Mouse (Mus musculus): ENCODE measurements around the gene Kidins220. TPM values are rescaled to one million over a fixed set of nuclear protein-coding genes. Genes with fewer than 3 reads are reported as not detected.

Gene Kidins220
- 38.2 and 41.5 TPM in 2 replicates for polyA plus RNA-seq (2014; fragmentation: Nextera tagmentation; extraction: Ambion mirVana)

DNA sequence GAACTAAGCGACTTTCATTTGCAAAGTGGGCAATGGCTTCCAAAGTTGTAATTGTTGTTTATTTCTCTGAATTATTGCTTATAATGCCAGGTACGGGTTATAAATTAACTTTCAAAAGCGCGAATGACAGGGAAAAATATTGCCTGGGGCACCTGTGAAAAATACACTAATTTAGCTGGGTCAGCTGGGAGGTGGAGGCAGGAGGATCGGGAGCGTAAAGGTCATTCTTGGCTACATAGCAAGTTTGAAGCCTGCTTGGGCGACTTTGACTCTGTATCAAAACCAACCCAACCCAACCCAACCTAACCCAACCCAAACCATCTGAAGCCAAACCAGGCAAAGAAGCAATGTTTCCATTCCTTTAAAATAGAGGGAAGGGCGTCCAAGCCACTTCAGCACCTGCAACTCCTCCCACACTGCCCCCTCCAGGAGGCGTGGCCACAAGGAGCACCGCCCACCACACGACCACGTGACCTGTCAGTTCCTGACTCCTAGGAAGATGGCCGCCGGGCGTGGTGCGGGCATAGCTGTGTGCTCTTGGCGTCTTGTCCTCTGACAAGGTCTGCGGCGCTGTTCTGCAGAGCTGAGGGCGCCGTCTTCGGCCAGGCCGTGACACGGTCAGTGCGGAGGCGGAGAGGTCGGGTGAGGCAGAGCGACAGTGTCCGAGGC is at the start of gene Kidins220:
Gene Kidins220 (plus strand): TSS at position 480 of the 669 bp plus-strand sequence.
- peak within 1 kb of the TSS; percentile 49 for H3K4me2 ChIP-seq (replicated peaks; ENCODE audit: low read depth, low read length)
- peak within 1 kb of the TSS; percentile 57 for H3K9ac ChIP-seq (replicated peaks; ENCODE audit: low read depth, low read length)
- no peaks in the 10 kb centered on the region for H3K4me1 ChIP-seq (ENCODE audit: control insufficient read depth, insufficient read depth, low read length)
- H3K27ac ChIP-seq (ENCODE audit: low read length): peak within 1 kb of the TSS; percentile 85
- H3K9me3 ChIP-seq (ENCODE audit: control insufficient read depth, low read depth, low read length): no peaks in the 10 kb centered on the region
- WGBS: 14% methylated on average over 28 of the region's 29 CpGs
- H3K4me3 ChIP-seq (ENCODE audit: low read depth, low read length): peak within 1 kb of the TSS; percentile 78
- peak; percentile 92 for ATAC-seq (ENCODE audit: insufficient number of reproducible peaks, insufficient read depth, low FRiP score, low read depth)
- 0 out of 2 replicates have a peak, but pooled peaks cover 6% of the 10 kb centered on the region for H3K36me3 ChIP-seq (ENCODE audit: control insufficient read depth, insufficient read depth, low read length)
- H3K27me3 ChIP-seq (ENCODE audit: control insufficient read depth, insufficient read depth, low read length): no peaks in the 10 kb centered on the region

DNA sequence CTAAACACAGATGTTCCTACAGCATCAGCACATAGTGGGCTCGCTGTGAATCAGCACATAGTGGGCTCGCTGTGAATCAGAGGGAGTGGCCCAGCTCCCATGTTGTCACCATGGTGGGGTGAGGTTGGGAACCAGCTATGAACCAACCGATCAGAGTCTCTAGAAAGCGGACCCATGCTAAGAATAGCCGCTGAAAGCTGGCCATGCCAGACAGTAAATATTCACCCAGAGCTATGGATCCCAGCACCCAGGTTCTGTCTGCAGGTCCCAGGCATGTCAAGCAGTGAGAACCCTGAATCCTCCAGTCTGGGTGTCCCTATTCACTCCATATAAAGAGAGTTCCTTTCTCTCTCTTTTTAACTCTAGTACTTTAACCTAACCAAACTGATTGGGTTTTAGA is 49.4 kb upstream of the Kidins220 start:
- Histone ChIP-seq H3K27ac (ENCODE audit: low read length) (no peak overlapping the region), H3K9ac (replicated peaks; ENCODE audit: low read depth, low read length) (no peak overlapping the region), H3K4me3 (ENCODE audit: low read depth, low read length) (no peak overlapping the region), H3K27me3 (ENCODE audit: control insufficient read depth, insufficient read depth, low read length) (no peaks in the 10 kb centered on the region), H3K36me3 (ENCODE audit: control insufficient read depth, insufficient read depth, low read length) (no peaks in the 10 kb centered on the region; the same call in 1 of the 2 replicates), H3K9me3 (ENCODE audit: control insufficient read depth, low read depth, low read length) (no peaks in the 10 kb centered on the region), H3K4me2 (replicated peaks; ENCODE audit: low read depth, low read length) (no peak overlapping the region), H3K4me1 (ENCODE audit: control insufficient read depth, insufficient read depth, low read length) (0 out of 2 replicates have a peak, but pooled peaks cover 5% of the 10 kb centered on the region)
- no peak for ATAC-seq (ENCODE audit: insufficient number of reproducible peaks, insufficient read depth, low FRiP score, low read depth)
- 85% methylated on average over 5 of the region's 5 CpGs for WGBS

- WGBS: 36% methylated on average over 4 of the region's 4 CpGs
Observed at GRCm38 (mm10) chr12:24925684-24926083, 49.0 kb upstream of the Kidins220 start.

DNA sequence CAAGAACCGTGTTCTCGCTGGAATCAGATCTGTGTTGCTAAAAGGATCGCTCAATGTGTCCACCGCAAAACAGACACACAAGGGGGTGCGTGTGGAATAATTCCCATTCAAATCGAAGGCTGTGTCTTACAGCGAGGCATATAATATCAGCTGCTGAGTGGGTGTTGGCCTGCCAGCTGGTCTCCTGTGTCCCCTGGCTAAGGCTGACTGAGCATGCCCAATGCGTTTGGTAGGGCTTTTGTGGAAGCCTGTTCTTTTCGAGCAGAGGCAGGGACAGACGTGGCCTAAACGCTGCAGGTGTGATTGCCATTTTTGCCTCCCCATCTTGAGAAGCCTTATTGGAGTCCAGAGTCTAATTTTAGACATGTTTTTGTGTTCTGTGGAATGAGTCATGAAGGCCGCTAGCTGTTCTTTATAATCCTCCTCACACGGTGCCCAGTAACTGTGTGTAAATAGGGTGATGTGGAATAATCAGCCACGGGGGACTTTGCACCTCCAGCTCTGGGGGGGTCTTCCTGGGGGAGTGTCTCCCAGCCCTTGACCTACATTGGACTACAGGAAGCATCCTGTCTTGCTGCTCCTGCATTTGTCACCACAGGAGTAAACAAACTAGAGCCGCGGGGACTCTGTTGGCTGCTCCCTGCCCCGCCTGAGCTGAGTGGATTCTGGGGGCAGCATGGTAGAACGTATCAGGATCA is 46.5 kb upstream of the Kidins220 start:
- Histone ChIP-seq H3K4me2 (replicated peaks; ENCODE audit: low read depth, low read length) (no peak overlapping the region), H3K27me3 (ENCODE audit: control insufficient read depth, insufficient read depth, low read length) (no peaks in the 10 kb centered on the region), H3K36me3 (ENCODE audit: control insufficient read depth, insufficient read depth, low read length) (no peaks in the 10 kb centered on the region; the same call in 1 of the 2 replicates), H3K9me3 (ENCODE audit: control insufficient read depth, low read depth, low read length) (no peaks in the 10 kb centered on the region), H3K4me3 (ENCODE audit: low read depth, low read length) (no peak overlapping the region), H3K27ac (ENCODE audit: low read length) (no peak overlapping the region), H3K4me1 (ENCODE audit: control insufficient read depth, insufficient read depth, low read length) (0 out of 2 replicates have a peak, but pooled peaks cover 5% of the 10 kb centered on the region), H3K9ac (replicated peaks; ENCODE audit: low read depth, low read length) (no peak overlapping the region)
- no peak; the same call in 1 of the 2 replicates for ATAC-seq (ENCODE audit: insufficient number of reproducible peaks, insufficient read depth, low FRiP score, low read depth)
- 63% methylated on average over 18 of the region's 18 CpGs for WGBS

More at GRCm38 (mm10) chr12:24925684-24926083, 49.0 kb upstream of the Kidins220 start:
- Histone ChIP-seq H3K36me3 (ENCODE audit: control insufficient read depth, insufficient read depth, low read length) (no peaks in the 10 kb centered on the region; the same call in 1 of the 2 replicates), H3K27ac (ENCODE audit: low read length) (no peak overlapping the region), H3K4me3 (ENCODE audit: low read depth, low read length) (no peak overlapping the region), H3K4me2 (replicated peaks; ENCODE audit: low read depth, low read length) (no peak overlapping the region), H3K4me1 (ENCODE audit: control insufficient read depth, insufficient read depth, low read length) (0 out of 2 replicates have a peak, but pooled peaks cover 5% of the 10 kb centered on the region), H3K9me3 (ENCODE audit: control insufficient read depth, low read depth, low read length) (no peaks in the 10 kb centered on the region), H3K27me3 (ENCODE audit: control insufficient read depth, insufficient read depth, low read length) (no peaks in the 10 kb centered on the region), H3K9ac (replicated peaks; ENCODE audit: low read depth, low read length) (no peak overlapping the region)
- no peak for ATAC-seq (ENCODE audit: insufficient number of reproducible peaks, insufficient read depth, low FRiP score, low read depth)

DNA sequence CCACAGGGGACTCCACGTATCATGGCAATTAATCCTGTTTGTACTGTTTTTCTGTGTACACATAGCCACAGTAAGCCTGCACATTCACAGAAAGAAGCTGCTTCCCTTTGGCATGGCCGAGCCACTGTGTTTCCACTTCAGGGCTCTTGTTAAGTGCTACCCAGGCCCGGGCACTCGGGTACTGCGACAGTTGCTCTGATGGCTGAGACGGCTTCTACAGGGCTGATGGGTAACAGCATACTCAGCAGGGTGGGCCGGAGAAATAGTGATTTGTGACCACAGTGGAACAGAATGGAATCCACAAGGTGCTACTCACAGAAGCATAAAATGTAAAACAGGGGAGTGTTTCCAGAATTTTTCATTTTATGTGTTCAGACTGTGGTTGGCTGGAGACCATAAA is 45.7 kb upstream of the Kidins220 start:
- Histone ChIP-seq H3K4me2 (replicated peaks; ENCODE audit: low read depth, low read length) (no peak overlapping the region), H3K27ac (ENCODE audit: low read length) (no peak overlapping the region), H3K4me1 (ENCODE audit: control insufficient read depth, insufficient read depth, low read length) (0 out of 2 replicates have a peak, but pooled peaks cover 5% of the 10 kb centered on the region), H3K9me3 (ENCODE audit: control insufficient read depth, low read depth, low read length) (no peaks in the 10 kb centered on the region), H3K4me3 (ENCODE audit: low read depth, low read length) (no peak overlapping the region), H3K9ac (replicated peaks; ENCODE audit: low read depth, low read length) (no peak overlapping the region), H3K36me3 (ENCODE audit: control insufficient read depth, insufficient read depth, low read length) (no peaks in the 10 kb centered on the region; the same call in 1 of the 2 replicates), H3K27me3 (ENCODE audit: control insufficient read depth, insufficient read depth, low read length) (no peaks in the 10 kb centered on the region)
- 82% methylated on average over 7 of the region's 7 CpGs for WGBS
- ATAC-seq (ENCODE audit: insufficient number of reproducible peaks, insufficient read depth, low FRiP score, low read depth): no peak

GRCm38 (mm10) chr12:24930760-24931159 is 44.0 kb upstream of the Kidins220 start:
- H3K27ac ChIP-seq (ENCODE audit: low read length): no peak overlapping the region

DNA sequence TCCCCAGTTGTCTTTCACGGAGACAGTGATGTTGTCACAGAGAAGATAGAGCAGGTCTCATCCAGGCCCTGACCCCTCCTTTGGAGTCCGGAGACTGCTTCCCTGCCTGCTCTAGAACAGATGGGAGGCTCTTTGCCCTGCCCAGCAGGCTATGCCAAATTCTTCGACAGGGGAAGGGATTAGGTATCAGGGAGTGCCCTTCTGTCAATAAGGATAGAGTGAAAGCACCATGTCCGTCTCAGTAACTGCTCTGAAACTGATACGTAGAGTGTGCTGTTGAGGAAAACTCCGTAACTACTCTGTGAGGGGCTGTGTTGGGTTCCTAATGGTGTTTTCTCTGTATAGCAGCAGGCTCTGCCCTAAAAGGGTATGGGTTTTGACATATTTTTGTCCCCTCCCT is 42.6 kb upstream of the Kidins220 start:
- no peaks in the 10 kb centered on the region for H3K9me3 ChIP-seq (ENCODE audit: control insufficient read depth, low read depth, low read length)
- H3K27ac ChIP-seq (ENCODE audit: low read length): no peak overlapping the region
- H3K4me1 ChIP-seq (ENCODE audit: control insufficient read depth, insufficient read depth, low read length): 0 out of 2 replicates have a peak, but pooled peaks cover 5% of the 10 kb centered on the region
- no peaks in the 10 kb centered on the region; the same call in 1 of the 2 replicates for H3K36me3 ChIP-seq (ENCODE audit: control insufficient read depth, insufficient read depth, low read length)
- 62% methylated on average over 6 of the region's 6 CpGs for WGBS
- H3K4me2 ChIP-seq (replicated peaks; ENCODE audit: low read depth, low read length): no peak overlapping the region
- ATAC-seq (ENCODE audit: insufficient number of reproducible peaks, insufficient read depth, low FRiP score, low read depth): no peak
- no peaks in the 10 kb centered on the region for H3K27me3 ChIP-seq (ENCODE audit: control insufficient read depth, insufficient read depth, low read length)
- no peak overlapping the region for H3K4me3 ChIP-seq (ENCODE audit: low read depth, low read length)
- H3K9ac ChIP-seq (replicated peaks; ENCODE audit: low read depth, low read length): no peak overlapping the region

More at GRCm38 (mm10) chr12:24930760-24931159, 44.0 kb upstream of the Kidins220 start:
- 55% methylated on average over 3 of the region's 3 CpGs for WGBS
- Histone ChIP-seq H3K9me3 (ENCODE audit: control insufficient read depth, low read depth, low read length) (no peaks in the 10 kb centered on the region), H3K27me3 (ENCODE audit: control insufficient read depth, insufficient read depth, low read length) (no peaks in the 10 kb centered on the region), H3K4me1 (ENCODE audit: control insufficient read depth, insufficient read depth, low read length) (0 out of 2 replicates have a peak, but pooled peaks cover 5% of the 10 kb centered on the region), H3K36me3 (ENCODE audit: control insufficient read depth, insufficient read depth, low read length) (no peaks in the 10 kb centered on the region; the same call in 1 of the 2 replicates), H3K4me2 (replicated peaks; ENCODE audit: low read depth, low read length) (no peak overlapping the region), H3K9ac (replicated peaks; ENCODE audit: low read depth, low read length) (no peak overlapping the region), H3K4me3 (ENCODE audit: low read depth, low read length) (no peak overlapping the region)
- ATAC-seq (ENCODE audit: insufficient number of reproducible peaks, insufficient read depth, low FRiP score, low read depth): no peak

DNA sequence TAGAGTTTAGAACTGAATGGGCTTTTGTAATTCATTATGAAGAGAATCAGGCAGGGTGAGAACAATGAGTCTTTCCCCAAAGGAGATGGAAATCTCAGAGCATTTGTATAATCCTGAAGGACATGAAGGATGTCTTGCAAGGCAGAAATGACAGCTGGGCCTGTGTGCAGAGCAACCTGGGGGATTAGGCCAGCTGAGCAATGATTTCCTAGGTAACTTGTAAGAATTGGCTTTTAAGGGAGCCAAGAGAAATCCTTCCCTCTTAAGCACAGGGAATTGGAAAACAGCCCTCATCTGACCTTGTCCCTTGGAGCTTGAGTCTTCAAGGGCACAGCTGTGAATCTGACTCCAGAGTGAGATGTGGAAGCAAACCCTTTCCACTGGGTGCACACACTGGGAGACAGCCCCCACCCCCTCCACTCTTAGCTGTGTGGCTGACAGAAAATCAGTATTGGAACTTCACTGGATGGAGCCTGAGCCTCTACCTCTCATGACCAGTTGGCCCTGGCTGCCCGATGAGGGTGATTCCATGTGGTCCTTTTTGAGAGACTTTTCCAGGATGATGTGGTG is 41.4 kb upstream of the Kidins220 start:
- Histone ChIP-seq H3K36me3 (ENCODE audit: control insufficient read depth, insufficient read depth, low read length) (no peaks in the 10 kb centered on the region; the same call in 1 of the 2 replicates), H3K4me3 (ENCODE audit: low read depth, low read length) (no peak overlapping the region), H3K4me2 (replicated peaks; ENCODE audit: low read depth, low read length) (no peak overlapping the region), H3K9me3 (ENCODE audit: control insufficient read depth, low read depth, low read length) (no peaks in the 10 kb centered on the region), H3K27ac (ENCODE audit: low read length) (no peak overlapping the region), H3K9ac (replicated peaks; ENCODE audit: low read depth, low read length) (no peak overlapping the region), H3K27me3 (ENCODE audit: control insufficient read depth, insufficient read depth, low read length) (no peaks in the 10 kb centered on the region), H3K4me1 (ENCODE audit: control insufficient read depth, insufficient read depth, low read length) (0 out of 2 replicates have a peak, but pooled peaks cover 5% of the 10 kb centered on the region)
- ATAC-seq (ENCODE audit: insufficient number of reproducible peaks, insufficient read depth, low FRiP score, low read depth): no peak
- WGBS: 84% methylated on average over 1 of the region's 1 CpGs
